Mouse (Mus musculus) left cerebral cortex, postnatal 10 days (tissue): ENCODE measurements around the gene Slc9a3r1. TPM values are rescaled to one million over a fixed set of nuclear protein-coding genes. Genes with fewer than 3 reads are reported as not detected.
A peak's percentile ranks its signal among the peaks of the same experiment; 100 is the strongest.

Experiments
- DNase-seq, 2 experiments: peaks; one replicate each; pipeline ENCODE4 v3.0.0; 2021 to 2022; ENCODE audit warnings: low spot score in 2 of 2, mixed read lengths in 1 of 2; ENCODE audit errors: extremely low spot score in 1 of 2
- intact Hi-C: fragments of 180-260 bp; cut with DNase I; formaldehyde crosslinking; loops from one replicate; pipeline ENCODE4 v1.15.1; 2025
- total RNA-seq, 2 experiments: library from RNA; stranded (reverse); gene quantifications; 2 replicates each; pipeline ENCODE4 v1.2.3; 2021

Gene Slc9a3r1
- total RNA-seq, 2 experiments from 2014 or later: 53.7 to 56.0 TPM

DNA sequence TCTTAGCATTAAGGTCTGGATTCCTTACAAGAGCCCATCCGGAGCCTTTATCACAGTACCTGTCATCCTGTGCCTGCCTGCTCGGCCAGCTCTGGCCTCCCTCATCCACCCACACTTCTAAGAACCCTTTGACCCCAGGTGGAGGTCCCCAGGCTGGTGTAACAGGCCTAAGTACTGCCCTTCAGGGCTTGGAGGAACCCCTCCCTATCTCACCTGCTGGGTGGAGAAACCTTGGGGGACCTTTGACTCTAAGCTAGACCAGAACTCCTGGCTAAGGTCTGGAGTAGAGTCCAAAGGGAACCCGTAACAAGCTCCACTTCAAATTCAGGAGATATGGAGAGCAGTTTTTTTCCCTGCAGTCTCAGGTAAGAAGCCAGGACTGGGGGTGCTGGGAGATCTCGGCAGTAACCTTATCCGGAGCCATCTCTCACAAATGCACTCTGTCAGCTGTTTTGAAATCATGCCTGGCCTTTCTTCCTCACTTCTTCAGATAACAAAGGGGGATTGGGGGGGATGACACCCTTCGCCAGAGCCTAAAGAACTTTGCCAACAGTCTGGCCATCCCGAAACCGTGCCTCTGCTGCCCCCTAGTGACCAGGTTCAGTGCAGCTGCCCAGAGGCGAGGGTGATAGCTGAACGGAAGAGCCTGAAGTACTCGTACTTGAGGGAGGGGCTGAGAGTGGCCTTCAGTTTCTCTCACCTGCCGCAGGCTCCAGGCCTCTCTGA, 18.9 kb downstream of the Slc9a3r1 start:
- intact Hi-C loops: loop anchor here (2.0 kb wide), 1 partner anchor 21 kb away; no protein-coding TSS in a partner anchor
- DNase-seq: peak; percentile 74 to 86

DNA sequence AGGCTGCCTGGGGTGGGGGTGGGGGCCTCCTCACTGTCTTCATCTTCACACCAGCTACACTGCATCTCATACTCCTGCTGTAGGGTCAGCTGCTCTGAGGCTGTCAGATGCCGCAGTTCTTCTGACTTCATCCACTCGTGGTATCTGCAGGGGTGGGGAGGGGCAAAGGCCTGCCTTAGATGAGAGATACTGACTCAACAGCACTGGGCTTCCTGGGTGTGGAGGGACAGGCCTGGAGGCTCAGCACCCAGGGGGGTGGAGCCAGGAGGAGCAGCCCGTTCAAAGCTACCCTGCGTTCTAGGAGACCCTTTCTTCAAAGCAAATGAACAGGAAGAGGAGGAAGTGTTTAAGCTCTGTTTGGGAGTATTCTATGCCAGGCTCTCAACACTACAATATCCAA, 21.8 kb downstream of the Slc9a3r1 start:
- intact Hi-C loops: no loop called here
- no peak for DNase-seq

DNA sequence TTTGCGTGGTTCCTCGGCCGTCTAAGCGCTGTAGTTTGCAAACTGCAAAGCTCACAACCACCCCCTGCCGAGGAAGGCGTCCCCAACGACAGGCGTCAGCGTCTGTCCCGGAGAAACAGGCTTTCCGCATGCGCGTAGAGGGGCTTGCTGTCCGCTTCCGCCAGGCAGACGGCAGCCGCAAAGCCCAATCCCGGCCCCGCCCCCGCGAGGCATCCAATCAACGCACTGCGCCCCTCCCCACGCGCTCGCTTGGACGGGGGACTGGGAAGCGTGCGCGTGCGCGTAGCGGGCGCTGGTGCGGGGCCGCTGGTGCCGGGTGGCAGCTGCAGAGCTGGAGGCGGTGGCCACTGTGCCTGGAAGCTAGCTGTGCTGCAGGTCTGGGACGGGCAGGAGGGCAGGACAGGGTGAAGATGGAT, 24.1 kb downstream of the Slc9a3r1 start, which contains the start of gene Tmem104:
Tmem104 (plus strand) TSS at position 264 of the 416 bp plus-strand sequence.
- peak; percentile 99 to 100 for DNase-seq
- intact Hi-C loops: no loop called here

DNA sequence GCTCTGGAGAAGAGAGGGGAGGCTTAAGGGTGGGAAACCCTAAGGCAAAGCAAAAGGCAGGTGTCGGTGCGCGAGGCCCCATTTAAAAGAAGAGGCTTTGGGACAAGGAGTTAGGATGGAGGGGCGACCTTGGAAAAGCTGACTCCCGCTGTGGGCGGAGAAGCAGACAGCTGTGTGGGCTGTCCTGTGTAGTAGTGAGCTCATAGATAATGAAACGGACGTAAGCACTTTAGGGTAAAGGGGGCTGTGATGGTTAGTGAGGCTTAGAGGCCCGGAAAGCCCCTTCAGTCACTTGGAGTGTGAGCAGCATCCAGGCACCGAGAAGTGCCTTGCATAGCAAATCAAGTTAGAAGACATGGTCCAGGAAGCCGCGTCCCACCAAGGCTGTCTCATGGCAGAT, 24.6 kb downstream of the Slc9a3r1 start, which contains the start of gene Nat9:
Nat9 (minus strand) TSS at position 167 of the 400 bp plus-strand sequence.
- DNase-seq: no peak
- intact Hi-C loops: no loop called here

DNA sequence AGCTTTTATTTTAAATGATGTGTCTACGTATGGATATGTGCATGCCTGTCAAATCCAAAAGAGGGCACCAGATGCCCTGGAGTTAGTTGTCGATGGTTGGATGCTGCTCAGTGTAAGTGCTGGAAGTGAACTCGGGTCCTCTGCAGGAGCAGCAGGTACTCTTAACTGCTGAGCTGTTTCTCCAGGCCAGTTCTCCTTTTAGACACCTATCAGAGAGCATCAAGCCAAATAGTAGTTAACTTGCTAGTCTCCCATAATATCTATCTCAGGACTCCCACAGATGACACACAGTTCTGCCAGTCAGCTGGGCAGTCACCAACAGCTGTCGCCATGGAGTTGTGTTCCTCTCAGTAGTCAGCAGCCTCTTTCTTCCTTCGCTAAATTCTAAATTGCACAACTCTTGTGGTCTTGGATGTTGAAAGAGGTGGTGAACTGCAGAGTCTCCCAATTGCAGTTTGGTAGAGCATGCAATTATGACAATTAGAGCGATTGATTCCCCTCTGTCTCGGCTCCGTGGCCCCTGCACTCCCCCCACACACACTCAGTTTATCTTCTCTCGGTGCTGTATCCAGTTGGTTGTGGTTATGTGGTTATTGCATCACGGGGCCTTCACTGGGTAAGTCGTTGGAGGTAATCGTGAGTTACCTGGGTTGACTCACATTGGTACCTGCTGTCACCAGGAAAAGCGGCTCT, 25.5 kb downstream of the Slc9a3r1 start:
- DNase-seq: no peak
- intact Hi-C loops: no loop called here

DNA sequence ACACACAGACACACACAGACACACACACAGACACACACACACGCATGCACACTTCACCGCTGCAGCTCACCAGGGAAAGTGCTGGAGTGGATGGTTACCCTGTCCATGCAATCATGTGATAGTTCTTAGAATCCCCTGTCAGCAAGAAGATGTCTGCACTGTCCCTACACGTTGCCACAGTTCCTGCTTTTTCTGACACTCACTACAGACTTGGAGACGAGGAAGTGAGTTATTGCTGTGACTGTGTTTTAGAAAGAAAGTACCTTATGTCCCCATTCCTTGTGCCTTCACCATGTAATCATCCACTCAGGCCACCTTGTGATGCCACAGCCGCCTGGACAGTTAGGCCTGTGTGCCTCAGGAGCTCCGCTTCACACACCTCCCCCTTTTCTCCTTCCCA, 26.2 kb downstream of the Slc9a3r1 start:
- intact Hi-C loops: no loop called here
- DNase-seq: no peak

DNA sequence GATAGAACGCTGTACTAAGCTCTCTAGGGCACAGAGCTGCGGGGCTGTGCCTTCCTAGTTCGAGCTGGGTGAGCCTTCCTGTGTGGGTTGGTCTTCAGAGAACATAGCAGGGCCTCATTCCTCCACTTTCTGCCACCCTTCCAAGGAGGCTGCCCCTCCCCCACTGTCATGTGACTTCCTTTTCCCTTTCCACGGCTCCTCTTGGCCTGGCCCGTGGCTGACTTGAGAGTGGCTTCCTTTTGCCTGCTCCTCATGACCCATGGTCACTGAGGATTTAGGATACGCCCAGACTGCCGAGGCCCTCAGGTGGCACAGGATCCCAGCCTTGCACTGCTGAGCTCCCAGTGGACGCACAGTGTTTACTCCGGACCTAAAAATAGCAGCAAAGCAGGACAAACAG, 29.0 kb downstream of the Slc9a3r1 start:
- DNase-seq: peak in 1 of 2 experiments; percentile 82

DNA sequence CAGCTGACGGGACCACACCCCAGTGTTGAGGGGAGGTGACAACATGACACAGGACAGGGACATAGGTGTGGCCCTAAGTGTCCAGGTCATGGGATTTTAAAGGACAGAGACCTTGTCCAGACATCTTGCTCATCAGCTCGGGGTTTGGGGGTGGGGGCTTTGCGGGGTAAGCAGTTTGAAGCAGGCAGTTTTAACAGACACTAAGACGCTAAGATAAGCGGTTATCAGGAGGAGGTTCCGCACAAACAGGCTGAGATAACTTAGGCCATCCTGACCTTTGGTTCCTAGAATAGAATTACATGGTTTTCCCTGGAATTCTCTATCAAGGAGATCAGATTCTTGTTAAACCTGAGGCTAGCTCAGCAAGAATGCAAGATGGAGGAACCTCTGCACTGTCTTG, 31.6 kb downstream of the Slc9a3r1 start:
- DNase-seq: no peak
- intact Hi-C loops: no loop called here

More for the DNA sequence above, 29.0 kb downstream of the Slc9a3r1 start:
- intact Hi-C loops: no loop called here

DNA sequence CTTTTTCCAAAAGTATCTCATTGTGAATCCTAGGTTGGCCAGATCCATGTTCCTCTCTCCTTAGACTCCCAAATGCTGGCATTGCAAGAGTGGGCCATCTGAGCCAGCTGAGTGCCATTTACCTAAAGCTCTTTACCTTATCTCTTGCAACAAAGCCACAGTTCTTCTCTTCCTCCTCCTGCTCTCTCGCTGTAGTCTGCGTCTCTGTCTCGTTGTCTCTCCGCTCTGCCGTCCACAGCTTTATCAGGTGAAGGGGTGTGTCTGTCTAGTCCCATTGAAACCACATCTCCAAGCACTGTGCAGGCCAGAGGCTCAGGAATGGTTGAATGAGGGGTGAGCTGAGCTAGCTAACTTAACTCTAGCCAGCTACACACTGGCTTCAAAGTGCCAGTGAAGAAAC, 32.8 kb downstream of the Slc9a3r1 start:
- intact Hi-C loops: no loop called here
- DNase-seq: no peak

DNA sequence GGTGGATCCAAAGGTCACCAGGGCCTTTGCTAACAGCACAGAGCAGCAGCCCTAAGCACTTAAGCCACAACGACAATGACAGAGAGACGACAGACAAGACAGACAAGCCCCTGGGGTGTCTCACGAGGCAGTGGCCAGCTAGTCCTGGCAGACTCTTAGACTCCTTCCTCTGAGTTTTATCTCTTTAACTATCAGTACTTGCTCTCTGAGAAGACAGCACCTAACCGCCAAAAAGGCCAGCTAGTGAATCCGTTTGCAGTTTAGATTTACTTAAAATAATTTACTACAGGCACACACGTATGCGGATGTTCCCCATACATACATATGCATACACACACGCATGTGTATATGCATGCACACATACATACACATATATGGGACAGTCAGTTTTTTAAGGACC, 34.4 kb downstream of the Slc9a3r1 start:
- DNase-seq: no peak
- intact Hi-C loops: no loop called here

DNA sequence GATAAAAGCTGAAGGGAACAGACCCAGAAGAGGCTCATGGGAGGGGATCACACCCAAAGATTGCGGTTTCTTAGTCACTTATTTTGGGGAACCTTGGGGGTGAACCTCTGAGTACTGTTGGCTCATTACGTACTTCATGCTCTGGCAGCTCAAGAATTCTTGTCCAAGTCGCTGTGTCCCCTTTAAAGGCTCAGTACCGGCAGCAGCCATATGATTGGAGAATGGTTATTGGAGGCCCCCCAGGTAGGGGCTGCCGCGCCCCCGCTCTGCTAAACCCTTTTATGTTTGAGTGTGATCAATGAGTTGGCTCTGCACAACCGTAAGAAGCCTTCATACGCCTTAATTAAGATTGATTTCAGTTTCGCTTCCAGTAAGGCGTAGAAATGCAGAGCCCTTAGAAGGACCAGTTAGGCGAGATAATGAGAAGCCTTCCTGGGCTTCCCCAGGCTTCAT, 35.8 kb downstream of the Slc9a3r1 start:
- DNase-seq: no peak
- intact Hi-C loops: no loop called here

DNA sequence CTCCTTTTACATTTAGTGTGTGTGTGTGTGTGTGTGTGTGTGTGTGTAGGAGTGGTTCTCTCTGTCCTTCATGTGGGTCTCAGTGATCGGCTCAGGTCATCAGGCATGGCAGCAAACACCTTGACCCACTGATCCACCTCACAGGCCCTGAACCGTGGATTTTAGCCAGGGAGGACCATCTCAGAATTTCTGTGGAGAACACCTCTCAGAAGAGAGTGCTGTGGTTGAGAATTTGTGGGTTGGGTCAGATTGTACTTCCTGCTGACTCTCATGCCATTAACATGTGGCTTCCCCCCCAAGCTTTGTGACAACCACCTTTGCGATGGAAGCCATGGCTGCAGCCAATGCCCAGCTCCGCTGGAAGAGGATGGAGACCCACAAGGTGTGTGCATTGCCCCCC, 37.4 kb downstream of the Slc9a3r1 start:
- intact Hi-C loops: loop anchor here (10.0 kb wide), 1 partner anchor 154 kb away; no protein-coding TSS in a partner anchor

DNA sequence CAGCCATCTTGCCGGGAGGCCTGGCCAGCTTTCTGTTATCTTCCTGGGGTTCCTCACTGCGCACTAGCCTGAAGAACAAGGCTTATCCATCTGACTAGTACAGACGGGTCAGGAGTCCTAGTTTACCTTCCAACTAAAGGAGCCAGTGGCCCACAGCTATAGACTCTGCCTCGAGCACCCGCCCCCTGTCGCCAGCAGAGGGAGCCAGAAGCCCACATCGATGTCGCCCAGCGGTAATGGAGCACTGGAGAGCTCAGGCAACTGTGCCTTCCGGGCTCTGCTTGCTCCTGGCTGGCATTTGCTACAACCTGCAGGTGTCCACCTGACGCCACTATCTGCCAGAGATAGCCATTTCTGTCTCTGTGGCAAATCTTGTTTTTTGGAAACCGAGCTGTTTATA, 39.2 kb downstream of the Slc9a3r1 start:
- intact Hi-C loops: loop anchor here (10.0 kb wide), 1 partner anchor 152 kb away; no protein-coding TSS in a partner anchor
- peak; percentile 69 to 83 for DNase-seq

More for the DNA sequence above, 37.4 kb downstream of the Slc9a3r1 start:
- no peak for DNase-seq

DNA sequence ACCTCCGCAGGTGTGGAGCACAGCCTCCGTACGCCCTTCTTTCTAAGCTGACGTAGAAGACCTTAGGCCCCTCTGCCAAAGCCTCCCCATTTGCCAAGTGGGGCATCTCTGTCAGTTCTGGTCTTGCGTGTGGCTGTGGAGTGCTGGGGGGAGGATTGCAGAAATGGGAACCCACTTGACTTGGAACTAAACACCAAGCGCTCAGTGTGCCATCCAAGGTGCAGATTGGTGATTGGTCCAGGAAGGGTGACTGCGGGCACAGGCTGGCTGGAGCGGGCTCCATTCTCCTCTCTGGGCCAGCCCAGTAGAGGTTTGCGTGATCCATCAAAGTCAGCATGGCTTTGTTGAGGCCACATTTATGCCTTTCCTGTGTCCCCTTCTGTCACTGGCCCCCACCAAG, 39.6 kb downstream of the Slc9a3r1 start:
- DNase-seq: no peak
- intact Hi-C loops: loop anchor here (1.0 to 10.0 kb wide), 2 partner anchors 68 to 152 kb away; no protein-coding TSS in a partner anchor

DNA sequence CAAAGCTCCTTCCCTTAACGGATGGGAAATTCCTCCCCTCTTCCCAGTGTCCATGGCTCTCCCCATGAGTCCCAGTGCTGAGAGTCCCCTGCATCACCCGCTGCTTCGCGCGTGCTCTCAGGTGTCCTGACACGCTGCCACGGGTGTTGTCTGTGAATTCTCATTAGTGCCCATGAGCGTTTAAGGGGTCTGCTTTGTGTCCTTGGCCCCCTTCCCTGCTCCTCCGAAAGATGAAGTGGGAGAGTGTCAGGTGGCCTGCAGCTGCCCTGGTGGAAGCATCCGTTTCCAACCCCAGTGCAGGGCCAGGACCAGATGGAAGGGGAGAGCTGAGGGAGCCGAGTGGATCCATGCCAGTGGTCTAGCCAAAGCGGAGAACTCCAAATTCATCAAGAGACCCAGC, 45.0 kb downstream of the Slc9a3r1 start:
- DNase-seq: no peak

DNA sequence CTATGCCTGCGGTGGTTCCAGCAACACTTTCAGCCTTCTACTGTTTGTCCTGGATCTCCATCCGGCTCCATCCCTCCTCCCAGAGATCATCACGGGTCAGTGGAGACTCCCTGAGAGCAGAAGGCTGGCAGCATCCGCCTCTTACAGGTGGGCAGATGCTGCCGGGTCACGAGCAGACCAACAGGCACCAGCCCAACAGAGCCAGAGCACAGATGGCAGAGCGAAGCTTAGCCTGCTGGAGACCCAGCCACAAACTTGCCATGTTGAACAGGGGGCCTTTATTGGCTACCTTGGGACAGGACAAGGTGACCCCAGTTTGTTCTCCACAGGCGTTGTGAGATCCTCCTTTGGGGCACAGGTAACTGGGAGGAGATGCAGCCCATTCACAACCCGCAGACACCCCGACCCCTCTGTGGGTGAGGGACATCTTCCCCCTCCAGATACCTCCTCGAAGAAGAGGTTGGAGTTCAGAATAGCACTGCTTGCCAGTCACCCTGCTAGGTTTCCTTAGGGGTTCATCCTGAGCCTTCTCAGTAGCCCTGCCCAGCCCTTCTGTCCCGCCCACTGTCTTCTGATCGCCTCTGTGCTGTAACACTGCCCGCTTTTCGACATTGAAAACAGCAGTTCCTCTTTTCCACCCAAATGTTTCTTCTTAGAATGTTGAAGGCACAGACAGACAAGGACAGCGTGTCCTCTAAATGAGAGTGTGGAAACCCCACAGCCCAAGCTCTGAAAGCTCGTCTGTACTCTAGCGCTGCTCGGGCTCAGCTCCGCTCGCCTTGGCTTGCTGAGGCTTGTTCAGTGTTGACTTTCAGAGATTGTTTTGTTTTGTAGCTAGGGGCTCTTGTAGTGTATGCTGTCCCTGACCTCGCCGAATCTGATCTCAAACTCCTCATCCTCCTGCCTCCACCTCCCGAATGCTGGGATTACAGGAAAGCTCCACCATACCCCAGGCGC, 45.9 kb downstream of the Slc9a3r1 start:
- no peak for DNase-seq
- intact Hi-C loops: loop anchor here (10.0 kb wide), 1 partner anchor 146 kb away; no protein-coding TSS in a partner anchor

More for the DNA sequence above, 45.0 kb downstream of the Slc9a3r1 start:
- intact Hi-C loops: loop anchor here (10.0 kb wide), 1 partner anchor 147 kb away; no protein-coding TSS in a partner anchor

DNA sequence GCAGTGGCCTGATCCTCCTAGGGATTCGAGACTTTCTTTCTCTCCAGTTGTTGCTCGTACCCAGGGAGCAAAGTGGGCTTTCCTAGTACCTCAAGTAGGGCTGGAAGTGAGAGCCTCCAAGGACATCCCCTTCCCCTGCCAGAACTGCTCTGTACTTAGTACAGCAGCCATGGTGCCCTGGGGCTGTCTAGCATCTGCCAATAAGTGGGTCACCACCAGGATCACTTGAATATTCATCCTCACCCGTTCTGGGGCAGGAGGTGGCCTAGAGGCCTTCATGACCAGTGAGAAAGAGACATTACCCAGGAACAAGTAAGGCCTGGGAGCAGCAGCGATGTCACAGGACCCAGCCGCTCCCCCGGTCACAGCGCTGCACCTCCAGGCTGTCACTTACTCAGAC, 46.8 kb downstream of the Slc9a3r1 start:
- intact Hi-C loops: loop anchor here (10.0 kb wide), 1 partner anchor 145 kb away; no protein-coding TSS in a partner anchor
- DNase-seq: no peak

DNA sequence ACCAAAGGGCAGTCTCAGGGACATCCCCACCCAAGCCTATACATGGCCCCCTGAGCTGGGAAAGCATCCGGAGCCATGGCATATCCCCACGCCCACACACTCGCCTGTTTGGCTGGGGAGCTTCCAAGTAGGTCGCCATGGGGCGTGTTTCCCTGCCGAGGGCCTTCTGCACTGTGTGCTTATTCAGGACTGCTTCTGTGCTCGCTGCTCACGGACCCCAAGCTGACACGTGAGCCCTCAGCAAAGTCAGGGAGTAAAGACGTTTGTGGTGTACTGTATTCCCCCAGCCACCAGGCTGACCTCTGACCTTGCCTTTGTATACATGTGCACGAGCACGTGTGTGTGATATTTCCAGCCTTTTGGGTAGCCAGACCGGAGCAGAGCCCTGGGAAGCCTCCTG, 49.0 kb downstream of the Slc9a3r1 start:
- peak in 1 of 2 experiments; percentile 60 for DNase-seq
- intact Hi-C loops: no loop called here
